Mouse (Mus musculus): Measurements from ENCODE around the gene Zfp668.
"Not testable (repeated sequence)": the region's sequence is repeated elsewhere in the genome, so short reads cannot be mapped to it uniquely, and the experiment has no call there.

Gene Zfp668

DNA sequence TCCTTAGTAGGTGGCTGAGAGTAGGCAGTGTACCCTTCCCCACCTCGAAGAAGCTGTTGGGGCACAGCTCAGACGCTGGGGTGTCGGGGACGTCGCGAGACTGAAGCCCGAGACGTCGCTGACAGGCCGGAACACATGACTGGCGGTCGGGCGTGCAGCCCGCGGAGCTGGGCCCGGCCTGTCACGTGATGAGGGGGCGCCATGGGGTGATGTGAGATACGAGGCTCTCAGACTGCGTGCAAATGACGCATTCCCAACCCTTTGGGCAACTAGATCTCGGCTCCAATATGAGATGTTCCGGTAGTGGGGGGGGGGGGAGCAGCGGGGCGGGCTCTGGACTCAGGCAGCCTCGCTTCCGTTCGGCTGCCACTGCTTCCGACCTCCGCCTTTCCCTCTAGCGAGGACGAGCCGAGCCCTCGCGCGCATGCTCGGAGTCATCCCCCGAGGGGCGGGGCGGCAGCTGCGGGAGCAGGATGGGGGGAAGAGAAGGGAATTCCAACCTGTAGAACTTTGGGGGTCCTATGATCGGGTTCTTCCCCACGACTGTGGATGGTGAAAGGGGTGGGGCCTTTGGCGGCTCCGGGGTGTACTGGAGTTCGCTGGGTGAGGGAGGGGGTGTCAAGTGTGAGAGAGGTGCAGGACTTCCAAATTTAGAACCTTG lies 35.2 kb downstream of the Zfp668 start:
- peak; percentile 92 for DNase-seq (ENCODE audit: low spot score)

DNA sequence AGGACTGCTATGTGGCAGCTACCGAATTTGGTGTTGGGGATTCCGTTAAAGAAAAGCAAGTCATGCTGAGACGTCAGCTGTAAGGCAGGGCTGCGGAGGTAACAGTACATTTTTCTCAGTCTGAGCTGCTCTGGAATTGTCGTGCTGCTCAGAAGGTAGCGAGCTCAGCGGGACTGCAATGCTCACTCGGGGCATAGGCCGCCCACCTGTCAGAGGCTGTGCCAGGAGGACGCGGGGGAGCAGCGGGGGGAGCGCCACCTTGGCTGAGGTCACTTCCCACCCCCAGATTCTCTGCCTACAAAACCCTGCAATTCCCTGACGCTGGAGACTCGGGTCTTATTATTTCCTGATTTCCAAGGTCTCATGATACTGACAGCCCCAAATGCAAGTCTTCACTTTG lies 35.7 kb downstream of the Zfp668 start:
- peak; percentile 59 for DNase-seq (ENCODE audit: low spot score)

DNA sequence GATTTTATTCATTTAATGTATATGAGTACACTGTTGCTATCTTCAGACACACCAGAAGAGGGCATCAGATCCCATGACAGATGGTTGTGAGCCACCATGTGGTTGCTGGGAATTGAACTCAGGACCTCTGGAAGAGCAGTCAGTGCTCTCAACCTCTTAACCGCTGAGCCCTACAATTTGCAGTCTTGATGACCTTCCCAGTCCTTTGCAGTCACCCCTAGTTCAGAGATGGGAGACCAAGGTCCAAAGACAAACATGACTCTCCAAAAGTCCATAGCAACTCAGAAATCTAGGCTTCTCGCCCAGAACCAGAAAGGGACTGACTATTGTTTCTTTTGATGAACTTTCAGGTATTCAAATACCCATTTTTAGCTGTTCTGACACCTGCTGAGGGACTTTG lies 36.6 kb downstream of the Zfp668 start:
- DNase-seq (ENCODE audit: low spot score), result not testable (repeated sequence)

DNA sequence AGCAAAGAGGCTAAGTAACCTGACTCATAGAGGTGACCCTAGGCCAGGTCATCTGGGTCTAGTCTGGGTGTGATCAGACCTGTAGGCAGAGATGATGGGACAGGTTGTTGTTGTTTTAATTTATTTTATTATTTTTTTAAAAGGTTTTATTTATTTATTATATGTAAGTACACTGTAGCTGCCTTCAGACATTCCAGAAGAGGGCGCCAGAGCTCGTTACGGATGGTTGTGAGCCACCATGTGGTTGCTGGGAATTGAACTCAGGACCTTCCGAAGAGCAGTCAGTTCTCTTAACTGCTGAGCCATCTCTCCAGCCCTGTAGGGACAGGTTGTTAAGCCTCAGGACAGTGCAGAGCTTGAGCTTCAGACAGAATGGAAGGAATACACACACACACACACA lies 38.8 kb downstream of the Zfp668 start:
- DNase-seq (ENCODE audit: low spot score), result not testable (repeated sequence)

DNA sequence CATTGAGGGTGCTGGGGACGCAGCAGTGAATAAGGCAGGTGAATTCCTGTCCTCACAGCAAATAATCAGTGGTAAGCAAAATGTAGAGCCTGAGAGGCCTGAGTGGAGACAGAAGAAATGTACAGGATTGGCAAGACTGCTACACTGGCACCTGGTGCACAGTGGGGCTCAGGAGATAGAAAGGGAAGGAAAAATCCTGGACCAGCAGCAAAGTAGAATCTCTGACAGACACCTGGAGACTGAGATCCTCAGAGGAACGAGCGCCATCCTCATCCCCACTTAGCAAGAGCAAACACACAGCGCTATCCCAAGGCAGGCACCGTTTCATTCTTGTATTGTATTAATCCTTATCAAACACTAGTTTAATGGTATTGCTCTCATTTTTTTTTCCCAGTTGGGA lies 39.2 kb downstream of the Zfp668 start:
- DNase-seq (ENCODE audit: low spot score), result no peak

DNA sequence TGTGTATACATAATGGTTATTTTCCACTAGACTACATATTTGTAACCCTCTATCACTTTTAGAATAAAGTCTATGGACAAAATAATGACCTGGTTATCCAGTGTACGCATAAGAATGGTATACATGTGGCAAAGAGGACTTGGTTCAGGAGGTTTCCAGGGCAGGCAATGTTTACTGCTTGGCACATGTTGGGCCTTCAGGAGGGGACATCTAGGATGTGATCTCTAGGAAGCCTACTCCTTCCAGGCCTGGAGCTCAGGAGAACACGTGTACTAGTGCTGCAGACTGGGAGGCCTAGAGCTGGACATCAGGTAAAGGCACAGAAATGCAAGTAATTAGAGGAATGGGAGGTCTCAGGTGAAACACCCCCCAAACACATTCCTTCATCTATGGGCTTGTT lies 41.1 kb downstream of the Zfp668 start:
- DNase-seq (ENCODE audit: low spot score), result no peak

DNA sequence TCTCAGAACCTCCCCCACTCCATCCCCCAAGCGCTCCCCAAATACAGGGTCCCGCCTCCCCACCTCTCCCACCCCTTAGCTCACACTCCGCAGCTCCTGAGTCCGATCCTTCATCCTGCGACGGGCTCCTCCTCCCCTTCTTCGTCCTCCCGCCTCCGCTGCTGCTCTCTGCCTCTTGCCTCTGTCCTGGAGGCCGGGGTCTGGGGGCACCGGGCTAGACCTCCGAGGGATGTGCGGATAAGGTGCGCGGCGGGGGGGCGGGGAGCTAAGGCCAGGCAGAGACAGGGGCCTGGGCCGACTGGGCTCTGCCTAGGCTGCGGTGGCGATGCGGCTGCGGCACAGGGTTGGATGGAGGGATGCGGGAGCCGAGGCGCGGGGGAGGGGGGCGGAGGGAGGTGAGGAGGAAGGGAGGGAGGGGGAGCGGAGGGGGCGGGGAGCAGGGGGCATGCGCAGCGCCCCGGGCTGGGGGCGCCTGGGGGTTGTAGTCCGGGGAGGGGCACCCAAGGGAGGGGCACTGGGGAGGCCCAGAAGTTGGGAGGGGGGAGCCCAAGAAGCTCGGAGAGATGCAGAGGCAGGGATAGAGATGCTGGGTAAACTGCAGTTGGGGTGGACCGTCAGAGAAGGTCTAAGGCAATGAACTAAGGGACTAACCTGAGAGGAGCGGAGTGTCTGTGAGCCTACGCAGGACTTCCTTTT lies 52.3 kb downstream of the Zfp668 start, which contains the start of the genes Stx4a and Stx1b:
Gene Stx4a (plus strand): TSS at position 119 of the 696 bp plus-strand sequence.
Gene Stx1b (minus strand): TSS at position 374 of the 696 bp plus-strand sequence.
- no peak for DNase-seq (ENCODE audit: low spot score)

DNA sequence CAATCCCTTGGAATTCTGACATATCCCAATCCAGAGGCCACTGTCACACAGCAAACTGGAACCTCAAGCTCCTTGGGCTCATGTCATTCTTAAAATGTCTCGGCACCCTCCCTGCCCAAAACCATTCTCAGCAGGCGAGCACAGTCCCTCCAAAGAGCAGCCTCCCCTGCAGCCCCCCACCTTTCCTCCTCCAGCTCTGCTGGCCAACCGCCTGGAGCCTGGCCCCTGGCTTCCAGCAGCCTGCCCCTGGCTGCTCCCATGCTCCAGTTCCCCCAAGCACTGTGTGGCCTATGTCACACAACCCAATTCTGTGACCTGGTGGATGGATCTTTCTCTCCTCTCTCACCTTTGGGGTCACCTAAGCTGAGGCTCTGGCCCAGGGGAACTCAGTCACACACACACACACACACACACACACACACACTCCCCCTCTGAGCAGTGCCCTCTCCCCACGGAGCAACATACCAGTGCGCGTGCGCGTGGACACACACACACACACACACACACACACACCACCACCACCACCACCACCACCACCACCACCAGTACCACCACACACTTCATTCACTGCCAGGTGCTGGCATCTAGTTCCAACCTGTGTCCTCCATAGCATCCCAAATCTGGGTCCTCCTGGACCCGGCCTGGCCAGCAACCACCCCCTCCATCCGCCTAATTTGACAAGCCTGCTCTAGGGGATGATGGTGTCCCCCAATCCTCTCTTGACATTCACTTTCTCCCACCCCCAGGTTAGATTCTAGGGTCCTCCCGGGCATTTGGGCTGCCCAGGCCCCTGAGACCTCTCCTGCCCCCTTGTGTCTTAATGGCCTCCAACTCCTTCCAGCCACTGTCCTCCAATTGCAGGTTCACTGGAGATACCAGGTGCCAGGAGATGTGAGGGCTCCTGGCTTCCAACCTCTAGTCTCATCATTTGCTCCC lies 53.1 kb downstream of the Zfp668 start:
- DNase-seq (ENCODE audit: low spot score), result no peak

DNA sequence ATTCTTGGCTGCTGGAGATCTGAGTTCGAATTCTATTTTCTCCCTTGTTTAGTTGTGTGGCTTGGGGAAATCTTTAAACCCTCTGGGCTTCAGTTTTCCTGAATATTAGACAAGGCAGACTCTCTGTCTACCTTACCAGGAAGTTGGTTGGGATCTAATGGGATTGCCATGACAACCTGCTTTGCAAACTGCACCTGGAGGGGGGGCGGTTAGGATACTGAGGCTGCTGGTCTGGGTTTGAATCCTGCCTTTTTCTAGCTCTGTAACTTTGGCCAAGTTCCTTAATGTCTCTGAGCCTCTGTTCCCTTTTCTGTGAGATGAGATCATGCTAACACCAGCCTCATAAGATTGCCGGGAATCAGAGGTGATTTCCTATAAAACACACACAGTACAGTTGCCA lies 54.1 kb downstream of the Zfp668 start:
- no peak for DNase-seq (ENCODE audit: low spot score)

DNA sequence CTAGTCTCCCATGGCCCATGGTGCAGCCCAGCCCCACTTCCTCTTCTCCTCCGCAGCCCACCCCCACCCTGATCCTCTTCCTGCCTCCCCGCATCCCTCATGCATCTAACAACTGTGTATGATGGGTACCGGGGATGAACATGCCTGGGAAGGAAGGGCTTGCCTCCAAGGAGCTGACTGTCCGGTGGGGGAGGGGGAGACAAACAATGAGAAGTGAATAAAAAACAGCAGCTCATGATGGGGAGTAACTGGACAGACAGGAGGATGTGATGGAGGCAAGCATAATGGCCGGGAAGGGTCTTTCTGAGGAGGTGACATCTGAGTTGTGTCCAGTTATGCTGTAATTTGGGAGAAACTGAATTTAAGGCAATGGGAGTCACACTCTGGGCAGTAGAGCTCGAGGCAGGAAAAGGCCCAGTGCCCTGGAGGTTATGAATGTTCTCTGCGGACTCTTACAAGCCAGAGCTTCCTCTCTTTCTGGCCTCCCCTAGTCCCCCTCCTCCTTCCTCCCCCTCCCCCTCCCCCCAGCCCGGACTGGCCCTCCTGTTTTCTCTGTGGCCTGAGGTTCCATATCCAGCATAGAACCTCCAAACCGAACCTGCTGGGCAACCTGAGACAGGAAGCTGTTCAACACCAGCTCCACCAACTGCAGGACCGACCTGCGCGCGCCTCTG lies 55.7 kb downstream of the Zfp668 start:
- no peak for DNase-seq (ENCODE audit: low spot score)

DNA sequence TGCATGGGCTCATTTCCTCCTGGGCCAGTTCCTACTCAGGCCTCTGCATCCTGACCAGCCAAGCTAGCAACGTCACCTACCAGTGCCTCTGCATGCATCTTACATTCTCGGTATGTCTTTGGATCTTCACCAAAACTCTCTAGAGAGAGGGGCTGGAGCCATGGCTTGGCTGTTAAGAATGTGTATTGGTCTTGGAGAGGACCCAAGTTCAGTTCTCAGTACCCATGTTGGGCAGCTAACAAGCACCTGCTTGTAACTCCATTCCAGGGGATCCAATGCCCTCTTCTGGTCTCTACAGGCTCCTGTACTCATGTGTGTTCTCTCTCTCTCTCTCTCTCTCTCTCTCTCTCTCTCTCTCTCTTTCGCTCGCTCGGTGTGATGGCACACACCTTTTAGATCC lies 58.9 kb downstream of the Zfp668 start:
- DNase-seq (ENCODE audit: low spot score), result no peak

DNA sequence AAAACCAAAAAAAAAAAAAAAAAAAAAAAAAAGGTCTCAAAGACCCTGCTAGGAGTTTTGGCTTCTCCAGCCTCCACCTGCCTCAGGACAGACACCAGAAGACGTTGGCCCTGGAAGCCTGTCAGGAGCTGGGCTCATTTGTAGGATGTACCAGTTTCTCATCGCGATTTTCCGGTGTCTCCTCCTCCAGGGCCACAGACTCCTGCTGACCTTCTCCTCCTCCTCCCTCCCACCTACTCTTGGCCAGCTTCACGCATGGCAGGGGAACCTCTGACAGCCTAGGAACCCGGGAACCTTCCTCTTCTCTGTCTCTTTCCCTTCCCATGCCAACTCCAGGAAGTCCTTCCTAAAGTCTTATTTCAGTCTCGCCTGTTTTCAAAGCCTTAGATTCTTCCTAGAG lies 59.6 kb downstream of the Zfp668 start:
- no peak for DNase-seq (ENCODE audit: low spot score)

DNA sequence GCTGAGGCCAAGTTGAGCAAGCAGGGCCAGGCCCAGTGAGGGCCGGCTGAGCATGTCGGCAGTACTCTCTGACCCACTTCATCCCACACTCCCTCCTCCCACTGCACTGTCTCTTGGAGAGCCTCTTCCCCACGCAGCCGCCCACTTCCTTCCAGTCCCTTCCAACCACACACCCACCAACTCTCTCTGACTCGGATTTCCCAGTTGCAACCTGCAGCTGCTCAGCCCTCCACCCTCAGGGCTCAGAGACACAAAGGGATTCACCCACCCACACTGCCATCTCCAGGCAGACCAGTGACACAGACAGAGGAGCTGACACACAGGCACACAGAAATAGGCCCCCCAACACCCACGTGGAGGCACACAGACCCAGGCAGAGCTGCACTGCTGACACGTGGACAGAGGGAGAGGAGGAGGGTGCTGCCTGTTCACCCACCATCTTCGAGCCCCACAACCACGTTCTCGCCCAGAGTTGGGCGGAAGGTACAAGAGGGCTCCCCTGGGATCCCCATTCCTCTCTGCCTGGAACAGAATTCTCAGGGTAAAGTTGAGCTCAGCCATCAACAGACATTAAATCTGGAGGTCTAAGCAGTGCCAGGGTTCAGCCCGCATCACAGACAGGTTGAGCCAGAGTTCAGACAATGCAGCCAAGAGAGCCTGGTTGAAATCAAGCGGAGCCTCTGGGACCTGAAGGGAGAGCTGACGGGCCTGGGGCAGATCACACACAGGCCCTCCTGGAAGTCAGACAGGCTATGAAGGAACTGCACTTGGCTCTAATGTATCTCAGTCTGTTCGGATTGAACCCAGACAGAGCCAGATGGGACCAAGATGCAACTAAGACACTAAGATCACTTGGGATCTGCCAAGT lies 60.4 kb downstream of the Zfp668 start:
- DNase-seq (ENCODE audit: low spot score), result peak; percentile 45

DNA sequence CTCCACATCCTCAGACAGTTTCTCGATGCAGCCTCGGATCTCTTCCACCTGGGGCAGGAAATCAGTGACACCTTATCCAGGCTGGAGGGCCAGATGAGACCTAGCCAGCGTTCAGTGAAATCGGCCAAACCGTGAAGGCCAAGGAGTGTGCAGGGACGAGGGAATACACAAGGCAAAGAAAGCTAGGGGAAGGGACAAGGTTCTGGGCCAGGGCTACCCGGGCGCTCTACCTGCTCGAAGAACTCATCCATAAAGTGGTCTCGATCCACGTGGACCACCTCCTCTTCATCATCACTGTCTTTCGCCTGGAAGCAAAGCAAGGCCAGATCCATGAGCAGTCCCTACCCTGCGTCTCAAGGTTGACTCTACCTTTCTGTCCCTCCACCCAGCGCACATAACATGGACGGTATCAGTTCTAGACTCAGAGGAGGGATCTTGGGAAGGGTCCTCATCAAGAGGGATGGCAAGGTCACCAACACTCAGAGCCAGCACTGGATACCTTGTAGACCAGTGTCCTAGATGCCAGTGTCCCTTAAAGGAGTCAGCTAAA lies 61.4 kb downstream of the Zfp668 start:
- DNase-seq (ENCODE audit: low spot score), result no peak

DNA sequence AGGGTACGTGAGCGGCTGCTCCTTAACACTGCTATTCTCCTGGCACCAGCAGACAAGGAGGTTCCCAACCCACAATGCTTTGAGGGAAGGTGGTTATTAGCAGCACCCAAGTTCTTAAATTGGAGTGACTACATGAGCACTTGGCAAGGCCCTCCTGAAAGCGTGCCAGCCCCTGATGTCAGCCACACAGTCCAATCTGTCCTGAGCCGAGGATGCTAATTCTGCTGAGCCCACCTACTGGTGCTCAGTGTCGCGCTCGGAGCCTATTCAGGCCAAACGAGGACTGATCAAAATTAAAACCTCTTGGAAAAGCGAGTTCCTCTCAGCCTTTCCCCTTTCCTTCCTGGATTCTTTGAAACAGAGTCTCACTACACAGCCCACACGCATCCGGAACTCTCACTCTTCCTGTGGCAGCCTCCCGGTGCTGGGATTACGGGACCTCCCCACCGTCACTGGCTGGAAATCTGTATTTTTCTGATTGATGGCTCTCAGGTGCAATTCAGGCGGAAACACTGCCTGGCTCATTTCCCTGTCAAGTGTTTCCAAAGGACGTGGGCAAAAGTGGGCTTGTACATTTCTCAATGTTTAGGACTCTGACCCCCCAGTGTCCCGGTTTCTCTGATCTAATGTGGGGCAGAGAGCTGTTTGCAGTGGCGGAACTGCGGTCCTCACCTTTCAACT lies 62.2 kb downstream of the Zfp668 start:
- peak; percentile 56 for DNase-seq (ENCODE audit: low spot score)

DNA sequence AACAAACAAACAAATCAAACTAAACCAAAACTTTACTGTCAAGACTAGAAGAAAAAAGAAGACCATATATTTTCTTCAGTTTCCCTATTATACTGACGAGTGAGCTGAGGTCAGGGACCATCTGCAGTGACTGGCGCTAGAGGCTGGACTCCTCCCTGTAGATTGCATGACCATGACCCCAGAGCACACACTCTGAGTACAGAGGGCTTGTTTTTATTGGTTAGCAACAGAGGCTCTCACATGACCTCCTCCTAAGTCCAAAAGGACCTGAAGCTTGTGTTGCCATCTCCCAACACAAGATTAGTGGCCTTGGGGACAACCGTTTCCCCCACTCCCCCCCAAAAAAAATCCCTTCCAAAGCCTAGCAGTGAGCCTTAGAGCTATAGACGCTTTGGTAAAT lies 62.8 kb downstream of the Zfp668 start:
- DNase-seq (ENCODE audit: low spot score), result no peak

All from ovary, postnatal 36 days (tissue).